Comparison of ENCODE assay signal across 19 mouse cellular contexts in genomic region chr14:102392351-102392750, GRCm38 (mm10).
DNase-seq lines count a peak whose midpoint lies in the region.
"Had no signal": no experiment of that assay in that cellular context is flagged by ENCODE, and none has a peak within 500 bp of the region (broad histone marks: within the 10 kb centered on the region; RNA-seq: fewer than 3 reads in every experiment).

No protein-coding gene starts in this region.

- peak; percentile 46 to 49 for DNase-seq in cerebellum, postnatal 14 days
- no peak for DNase-seq in cerebellum, adult 9-10 months
- peak; percentile 39 to 49 for DNase-seq in right cerebral cortex, postnatal 10 days (ENCODE audit: low spot score in 2 of 2)
- DNase-seq in right cerebral cortex, postnatal 14 days, result no peak
- DNase-seq in layer of hippocampus, adult 8-10 months (ENCODE audit: low spot score in 2 of 2), result peak; percentile 42 to 50
- DNase-seq in layer of hippocampus, postnatal 36 days, result peak; percentile 31 to 38
- DNase-seq in liver, result no peak
- DNase-seq in kidney, adult 8-10 months, result no peak
- DNase-seq: adrenal gland, postnatal 10 days; cerebellum, adult 11-12 months; gastrocnemius, postnatal 36 days; heart, adult 18-20 months; heart, postnatal 36 days; kidney, adult 2 months; kidney, postnatal 10 days; lung, adult 2 months; lung, postnatal 10 days; thymus, adult 2 months; thymus, postnatal 36 days had no signal

Comparison
In these comparisons a context has a peak if more than half of its experiments do, and no peak if none do; other contexts are left out.
1. DNase-seq: peak in cerebellum, postnatal 14 days (2 of 2), right cerebral cortex, postnatal 10 days (2 of 2), layer of hippocampus, adult 8-10 months (2 of 2) and layer of hippocampus, postnatal 36 days (2 of 2); none in cerebellum, adult 9-10 months (single experiment), right cerebral cortex, postnatal 14 days (single experiment), liver (single experiment) and kidney, adult 8-10 months (0 of 2).